Mouse (Mus musculus) stomach, postnatal 0 days (tissue): ENCODE measurements around the gene Per1.

ENCODE experiments used
- CTCF ChIP-seq: IDR thresholded peaks from 2 replicates; pipeline ENCODE4 v1.5.1; 2016; ENCODE audit warnings: antibody characterized with exemption, low read depth, mild to moderate bottlenecking, moderate library complexity
- EP300 ChIP-seq: optimal IDR thresholded peaks from 2 replicates; pipeline ENCODE3; 2016; ENCODE audit warnings: antibody characterized with exemption

DNA sequence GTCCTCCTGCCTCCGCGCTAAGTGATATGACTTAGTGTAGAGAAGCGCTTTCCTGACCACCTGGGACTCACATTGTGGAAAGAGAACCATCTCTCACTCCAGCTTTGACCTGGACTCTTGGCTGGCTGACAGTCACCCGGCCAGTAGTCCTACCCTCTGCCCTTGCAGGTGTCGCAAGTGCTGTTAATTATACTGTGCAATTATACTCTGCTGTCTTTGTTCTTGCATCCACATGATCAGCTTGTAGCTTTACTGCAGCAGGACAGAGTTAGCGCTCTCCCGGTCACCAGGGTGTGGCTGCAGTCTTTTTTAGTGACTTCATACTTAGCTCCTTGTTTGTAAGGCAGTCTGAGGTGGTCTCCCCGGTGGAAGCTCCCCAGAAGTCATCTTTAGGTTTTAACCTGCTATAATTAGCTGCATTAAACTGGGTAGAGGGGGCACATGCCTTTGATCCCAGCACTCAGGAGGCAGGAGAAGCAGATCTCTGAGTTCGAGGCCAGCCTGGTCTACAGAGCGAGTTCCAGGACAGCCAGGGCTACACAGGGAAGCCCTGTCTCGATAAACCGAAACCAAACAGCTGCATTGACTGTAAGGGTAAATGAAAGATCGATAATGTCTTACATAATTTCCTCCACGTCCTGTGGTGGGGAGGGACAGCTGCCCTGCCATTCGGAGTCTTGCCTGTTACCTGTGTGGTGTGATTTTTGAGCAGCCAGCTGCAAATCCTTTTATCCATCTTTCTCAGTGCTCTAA lies 14.7 kb upstream of the Per1 start:
- TF ChIP-seq CTCF (no peak), EP300 (no peak)
